Mouse (Mus musculus) liver, adult (tissue): ENCODE data around the gene Hes7.

Experiments
- GATA4 ChIP-seq: IDR thresholded peaks from 2 replicates; pipeline ENCODE4 v1.6.1; 2014; ENCODE audit warnings: mild to moderate bottlenecking, low read length; ENCODE audit not compliant: insufficient replicate concordance

The Hes7 gene

GRCm38 (mm10) chr11:69134622-69134968 is 14.4 kb downstream of the Hes7 start:
- no peak for TF ChIP-seq GATA4

GRCm38 (mm10) chr11:69135361-69135760 is 15.2 kb downstream of the Hes7 start:
- TF ChIP-seq GATA4: no peak

GRCm38 (mm10) chr11:69147546-69147945 is 27.3 kb downstream of the Hes7 start:
- no peak for TF ChIP-seq GATA4

- no peak for TF ChIP-seq GATA4
These were observed 28.3 kb downstream of the Hes7 start for GRCm38 (mm10) chr11:69148451-69148960.

DNA sequence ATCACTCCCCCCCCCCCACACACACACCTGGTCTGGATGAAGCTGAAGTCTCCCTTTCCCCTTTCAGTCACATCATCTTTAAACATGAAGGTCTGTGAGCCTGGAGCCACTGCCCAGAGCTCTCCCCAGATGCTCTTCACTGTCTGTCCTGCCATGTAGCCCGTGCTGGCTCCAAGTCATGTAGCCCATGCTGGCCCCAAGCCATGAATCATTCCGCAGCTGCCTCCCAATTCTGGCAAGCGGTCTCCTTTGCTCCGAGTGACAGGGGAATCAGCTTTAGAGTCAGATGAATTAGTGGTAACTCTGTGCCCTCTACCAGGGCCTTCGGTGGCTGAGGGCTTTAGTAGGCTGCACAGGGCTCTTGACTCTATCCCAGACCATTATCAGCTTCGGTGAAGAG is 29.5 kb downstream of the Hes7 start:
- TF ChIP-seq GATA4: no peak

GRCm38 (mm10) chr11:69150444-69150843 is 30.2 kb downstream of the Hes7 start:
- TF ChIP-seq GATA4: no peak

- TF ChIP-seq GATA4: no peak
These were observed 30.8 kb downstream of the Hes7 start for GRCm38 (mm10) chr11:69151004-69151403.

GRCm38 (mm10) chr11:69153831-69154230 is 33.6 kb downstream of the Hes7 start:
- no peak for TF ChIP-seq GATA4

GRCm38 (mm10) chr11:69155351-69155750 is 35.1 kb downstream of the Hes7 start:
- no peak for TF ChIP-seq GATA4

DNA sequence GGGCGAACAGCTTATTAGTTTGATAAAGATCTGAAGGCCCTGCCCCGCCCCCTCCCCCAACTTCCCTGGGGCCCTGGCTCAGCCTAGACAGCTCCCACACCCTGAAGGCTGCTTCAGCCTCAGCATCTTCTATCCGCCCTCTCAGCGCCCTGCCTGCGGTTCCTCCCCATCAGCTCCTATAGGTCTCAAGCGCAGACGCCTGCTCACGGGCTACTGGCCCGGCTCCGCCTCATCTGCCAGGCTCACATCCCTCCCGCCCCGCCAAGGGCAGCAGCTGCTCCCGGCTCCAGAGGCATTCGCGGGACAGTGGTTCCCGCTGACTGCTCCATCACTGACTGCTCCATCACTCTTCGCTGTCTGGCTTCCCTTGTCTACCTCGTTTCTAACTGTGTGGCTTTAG is 36.6 kb downstream of the Hes7 start, which contains the start of gene Alox12b:
Alox12b (plus strand) TSS at position 190 of the 400 bp plus-strand sequence.
- TF ChIP-seq GATA4: no peak

DNA sequence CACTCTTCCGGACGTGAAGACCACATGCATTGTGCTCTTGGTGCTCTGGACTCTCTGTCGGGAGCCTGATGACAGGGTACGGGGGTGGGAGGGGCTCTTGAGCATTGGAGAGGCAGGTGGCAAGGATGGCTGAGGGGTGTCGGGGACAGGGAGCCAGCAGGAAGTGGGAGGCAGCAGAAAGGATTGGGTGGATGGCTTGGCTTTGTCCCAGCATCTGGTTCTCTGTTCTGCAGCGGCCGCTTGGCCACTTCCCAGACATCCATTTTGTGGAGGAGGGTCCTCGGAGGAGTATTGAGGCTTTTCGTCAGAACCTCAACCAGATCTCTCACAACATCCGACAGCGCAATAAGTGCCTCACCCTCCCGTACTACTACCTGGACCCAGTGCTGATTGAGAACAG is 49.1 kb downstream of the Hes7 start:
- no peak for TF ChIP-seq GATA4

DNA sequence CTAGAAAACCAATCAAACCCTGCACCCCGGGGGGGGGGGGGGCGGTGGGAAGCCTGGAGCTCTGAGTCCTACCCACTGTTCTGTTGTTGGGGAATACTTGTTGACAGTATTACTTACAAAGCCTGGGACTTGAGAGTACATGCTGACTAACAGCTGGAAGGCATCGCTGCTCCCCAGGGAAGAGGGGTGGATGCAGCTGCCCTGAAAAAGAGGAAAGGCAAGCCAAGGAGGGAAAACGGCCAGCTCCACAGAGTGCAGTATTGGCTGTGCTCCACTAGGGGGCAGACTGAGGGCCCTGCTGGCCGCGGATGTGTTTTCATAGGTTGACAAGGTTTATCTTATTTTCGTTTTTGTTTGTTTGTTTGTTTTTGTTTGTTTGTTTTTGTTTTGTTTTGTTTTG is 51.4 kb downstream of the Hes7 start:
- TF ChIP-seq GATA4: no peak

- no peak for TF ChIP-seq GATA4
These were observed 52.4 kb downstream of the Hes7 start for GRCm38 (mm10) chr11:69172606-69173005.
